Mouse (Mus musculus) embryo, embryonic 9.5 days (tissue): ENCODE data around the gene Ptges3l.
A peak's percentile ranks its signal among the peaks of the same experiment; 100 is the strongest.
"Not testable (repeated sequence)": the region's sequence is repeated elsewhere in the genome, so short reads cannot be mapped to it uniquely, and the experiment has no call there.

Source experiments
- DNase-seq: peaks from one replicate; pipeline ENCODE4 v3.0.0-alpha.2; 2017; ENCODE audit errors: extremely low spot score

Ptges3l gene

GRCm38 (mm10) chr11:101457631-101458030, 32.5 kb upstream of the Ptges3l start:
- DNase-seq, result no peak

DNA sequence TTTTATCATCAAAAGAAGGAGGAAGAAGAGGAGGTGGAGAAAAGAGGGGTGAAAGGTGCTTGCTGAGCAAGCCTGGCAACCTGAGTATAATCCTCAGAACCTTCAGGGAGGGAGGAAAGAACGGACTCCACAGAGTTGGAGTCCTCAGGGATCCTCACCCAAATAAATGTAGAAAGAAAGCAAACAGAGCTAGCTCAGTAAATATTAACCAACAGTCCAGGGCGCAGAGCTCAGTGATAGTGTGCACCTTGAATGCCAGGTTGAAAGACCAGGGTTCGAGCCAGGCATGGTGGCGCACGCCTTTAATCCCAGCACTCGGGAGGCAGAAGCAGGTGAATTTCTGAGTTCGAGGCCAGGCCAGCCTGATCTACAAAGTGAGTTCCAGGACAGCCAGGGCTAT, 30.5 kb upstream of the Ptges3l start:
- DNase-seq, result no peak

GRCm38 (mm10) chr11:101454702-101455101, 29.6 kb upstream of the Ptges3l start:
- no peak for DNase-seq

GRCm38 (mm10) chr11:101452093-101452774, 27.1 kb upstream of the Ptges3l start:
- no peak for DNase-seq

- no peak for DNase-seq
These were observed 26.4 kb upstream of the Ptges3l start for GRCm38 (mm10) chr11:101451536-101451935.

- no peak for DNase-seq
These were observed 25.3 kb upstream of the Ptges3l start for GRCm38 (mm10) chr11:101450394-101450793.

DNA sequence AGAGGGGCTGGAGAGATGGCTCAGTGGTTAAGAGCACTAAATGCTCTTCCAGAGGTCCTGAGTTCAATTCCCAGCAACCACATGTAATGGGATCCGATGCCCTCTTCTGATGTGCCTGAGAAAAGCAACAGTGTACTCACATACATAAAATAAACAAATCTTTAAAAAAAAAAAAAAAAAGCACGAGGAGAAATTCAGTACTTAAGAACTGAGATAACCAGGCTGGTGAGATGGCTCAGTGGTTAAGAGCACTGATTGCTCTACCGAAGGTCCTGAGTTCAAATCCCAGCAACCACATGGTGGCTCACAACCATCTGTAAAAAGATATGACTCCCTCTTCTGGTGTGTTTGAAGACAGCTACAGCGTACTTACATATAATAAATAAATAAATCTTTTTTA, 24.5 kb upstream of the Ptges3l start:
- not testable (repeated sequence) for DNase-seq

GRCm38 (mm10) chr11:101448899-101449298, 23.8 kb upstream of the Ptges3l start:
- no peak for DNase-seq

- no peak for DNase-seq
These were observed 23.2 kb upstream of the Ptges3l start, which contains the start of gene Ifi35 for GRCm38 (mm10) chr11:101448274-101448746. Gene Ifi35, plus strand, starts transcription at chr11:101448407.

GRCm38 (mm10) chr11:101447786-101448185, 22.7 kb upstream of the Ptges3l start:
- no peak for DNase-seq

DNA sequence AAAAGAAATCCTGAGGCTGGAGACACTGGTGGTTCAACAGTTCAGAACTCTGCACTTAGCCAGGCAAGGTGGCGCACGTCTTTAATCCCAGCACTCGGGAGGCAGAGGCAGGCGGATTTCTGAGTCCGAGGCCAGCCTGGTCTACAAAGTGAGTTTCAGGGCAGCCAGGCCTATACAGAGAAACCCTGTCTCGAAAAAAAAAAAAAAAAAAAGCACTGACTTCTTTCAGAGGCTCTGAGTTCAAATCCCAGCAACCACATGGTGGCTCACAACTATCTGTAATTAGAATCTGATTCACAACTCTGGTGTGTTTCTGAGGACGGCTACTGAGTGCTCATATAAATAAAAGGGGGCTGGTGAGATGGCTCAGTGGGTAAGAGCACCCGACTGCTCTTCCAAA, 21.7 kb upstream of the Ptges3l start:
- not testable (repeated sequence) for DNase-seq

GRCm38 (mm10) chr11:101446319-101446718, 21.2 kb upstream of the Ptges3l start:
- no peak for DNase-seq

- DNase-seq, result peak; percentile 49
These were observed 17.6 kb upstream of the Ptges3l start for GRCm38 (mm10) chr11:101442760-101443159.

DNA sequence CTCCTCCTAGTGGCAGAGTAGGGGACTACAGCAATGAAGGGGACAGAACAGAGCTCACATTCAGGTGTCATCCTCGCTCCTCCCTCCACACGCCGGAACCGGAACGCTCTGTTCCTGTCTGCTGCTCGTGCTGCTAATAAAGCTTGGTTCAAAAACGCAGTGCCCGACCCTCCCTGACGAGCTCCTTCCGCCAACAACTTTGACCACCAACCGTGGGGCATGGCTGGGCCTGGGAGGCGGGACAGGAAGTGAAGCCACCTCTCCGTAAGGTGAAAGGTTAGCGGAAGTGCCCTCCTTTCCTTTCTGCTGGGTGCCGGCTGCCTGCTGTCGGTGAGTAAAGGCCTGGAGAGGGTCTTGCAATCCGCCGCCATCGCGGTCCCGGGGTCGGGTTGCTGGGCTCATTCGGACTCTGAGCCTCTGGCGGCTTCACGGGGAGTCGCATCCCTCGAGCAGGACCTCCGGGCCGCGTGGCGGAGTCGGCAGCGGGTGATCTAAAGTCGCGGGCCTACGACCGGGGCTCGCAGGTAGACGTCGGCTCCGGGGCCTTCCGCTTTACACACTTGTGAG, 17.1 kb upstream of the Ptges3l start, which contains the start of gene Rpl27:
Gene Rpl27, plus strand, starts transcription at position 172 of the 567 bp plus-strand sequence.
- DNase-seq, result peak; percentile 98

- not testable (repeated sequence) for DNase-seq
These were observed 16.5 kb upstream of the Ptges3l start for GRCm38 (mm10) chr11:101441450-101442126.

- DNase-seq, result not testable (repeated sequence)
These were observed 12.9 kb upstream of the Ptges3l start for GRCm38 (mm10) chr11:101438006-101438405.

GRCm38 (mm10) chr11:101436916-101437315, 11.8 kb upstream of the Ptges3l start:
- no peak for DNase-seq

DNA sequence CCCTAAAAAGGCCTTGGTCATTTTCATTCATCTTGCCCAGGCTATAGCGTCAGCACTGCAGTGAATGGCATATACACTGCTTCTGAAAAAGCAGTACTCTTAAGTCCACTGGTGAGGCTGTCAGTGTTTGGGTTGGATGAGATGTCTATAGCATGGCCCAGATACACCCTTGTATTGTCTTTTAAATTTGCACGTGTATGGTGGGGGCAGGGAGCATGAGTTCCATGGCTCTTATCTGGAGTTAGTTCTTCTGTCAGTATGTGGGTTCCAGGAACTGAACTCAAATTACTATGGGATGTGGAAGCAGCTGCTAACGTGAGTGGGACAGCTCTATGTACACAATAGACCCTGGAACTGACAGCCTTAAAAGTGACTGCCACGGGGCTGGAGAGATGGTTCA, 10.7 kb upstream of the Ptges3l start:
- no peak for DNase-seq

DNA sequence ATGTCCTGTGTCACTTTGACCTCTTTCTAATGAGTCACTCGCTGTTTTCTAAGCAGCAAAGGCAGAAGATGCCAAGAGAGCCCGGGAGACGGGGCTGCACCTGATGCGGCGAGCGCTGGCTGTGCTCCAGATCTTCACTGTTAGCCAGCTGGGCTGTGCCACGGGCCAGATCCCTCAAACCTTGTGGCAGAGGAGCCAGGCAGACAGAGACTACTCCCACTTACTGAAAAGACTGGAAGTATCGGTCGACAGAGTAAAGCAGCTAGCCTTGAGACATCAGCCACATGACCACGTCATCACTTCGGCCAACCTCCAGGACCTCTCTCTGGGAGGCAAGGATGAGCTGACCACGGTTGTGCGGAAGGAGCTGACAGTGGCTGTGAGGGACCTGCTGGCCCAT, 8.3 kb upstream of the Ptges3l start:
- DNase-seq, result no peak

DNA sequence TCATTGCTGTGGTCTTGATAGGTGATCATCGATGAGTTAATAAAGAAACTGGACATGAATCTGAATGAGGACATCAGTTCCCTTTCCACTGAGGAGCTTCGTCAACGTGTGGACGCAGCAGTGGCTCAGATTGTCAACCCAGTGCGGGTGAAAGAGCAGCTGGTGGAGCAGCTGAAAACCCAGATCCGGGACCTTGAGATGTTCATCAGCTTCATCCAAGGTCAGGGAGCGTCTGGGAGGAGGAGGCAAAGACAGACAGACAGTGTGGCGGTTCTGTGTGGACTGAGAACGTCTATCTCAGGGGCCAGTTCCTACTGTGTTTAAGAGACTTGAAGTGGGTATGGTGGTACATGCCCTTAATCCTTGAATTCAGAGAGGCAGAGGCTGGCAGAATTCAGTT, 6.2 kb upstream of the Ptges3l start:
- DNase-seq, result no peak

DNA sequence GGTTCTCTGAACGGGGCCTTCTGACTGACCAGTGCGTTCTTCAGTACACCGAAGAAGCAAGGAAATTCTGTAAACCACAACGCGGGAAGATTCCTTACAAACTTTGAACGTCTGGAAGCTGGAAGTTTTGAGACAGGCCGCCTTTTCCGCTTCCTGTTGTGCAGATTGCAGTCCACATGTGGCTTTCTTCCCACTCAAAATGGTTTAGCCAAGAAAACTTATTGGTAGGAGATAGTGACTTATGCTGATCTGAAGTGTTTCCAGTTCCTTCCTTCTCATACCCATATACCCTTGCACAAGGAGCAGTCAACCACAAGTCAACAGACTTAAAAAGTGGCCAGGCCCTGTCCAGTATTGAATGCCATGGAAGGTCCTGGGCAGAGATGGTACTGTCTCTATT, 1.0 kb upstream of the Ptges3l start:
- DNase-seq, result no peak

GRCm38 (mm10) chr11:101424105-101424851, 855 bp downstream of the Ptges3l start, which contains the start of gene Gm27029:
Gene Gm27029, minus strand, starts transcription at chr11:101424796.
- no peak for DNase-seq
